Mouse (Mus musculus): ENCODE data around the gene Ankrd13b. TPM values are rescaled to one million over a fixed set of nuclear protein-coding genes. Genes with fewer than 3 reads are reported as not detected.
A peak's percentile ranks its signal among the peaks of the same experiment; 100 is the strongest.

Ankrd13b gene
- total and polyA plus RNA-seq, 3 experiments = 0.55 to 2.7 (median 1.7) TPM

- no peak overlapping the region for H3K27ac ChIP-seq (ENCODE audit: insufficient read depth, low read depth)
- peaks cover 0 to under 1% of the 10 kb centered on the region in 2 experiments for H3K36me3 ChIP-seq (replicated peaks in 1 of 2; ENCODE audit: control insufficient read depth in 1 of 2, insufficient read depth in 1 of 2, low read length in 1 of 2)
- H3K9ac ChIP-seq (ENCODE audit: insufficient read depth, low read depth) = no peak overlapping the region
- in situ Hi-C loops (cut with MboI; ENCODE audit: low pct_ligation_motif_present, low pct_unique_long_range_greater_than_20kb, low sequenced_read_pairs) = no loop called here
- peaks cover 22% of the 10 kb centered on the region for H3K79me2 ChIP-seq (replicated peaks; ENCODE audit: control insufficient read depth, extremely low read depth, insufficient read depth, poor library complexity, severe bottlenecking)
- dilution Hi-C loops (cut with MboI; ENCODE audit: extremely low pct_ligation_motif_present, extremely low pct_unique_long_range_greater_than_20kb, low sequenced_read_pairs) = no loop called here
- no peak overlapping the region for H3K4me3 ChIP-seq (replicated peaks in 1 of 3; ENCODE audit: low read depth in 2 of 3, low read length in 2 of 3, poor library complexity in 1 of 3)
- no peak overlapping the region for H3K4me2 ChIP-seq (ENCODE audit: insufficient read depth, low read depth, poor library complexity, severe bottlenecking)
- no peaks in the 10 kb centered on the region for H3K9me3 ChIP-seq (replicated peaks; ENCODE audit: low read length)
- peaks cover 14 to 42% of the 10 kb centered on the region in 2 experiments for H3K4me1 ChIP-seq (ENCODE audit: control insufficient read depth in 1 of 2, insufficient read depth in 2 of 2)
- H3K27me3 ChIP-seq (replicated peaks) = peaks cover 48% of the 10 kb centered on the region
- TF ChIP-seq ZC3H11A (IDR thresholded peaks at IDR 0.05; ENCODE audit: low read depth, low read length) (no peak), NRF1 (IDR thresholded peaks at IDR 0.05; ENCODE audit: low read depth, low read length) (no peak), NELFE (IDR thresholded peaks at IDR 0.05; ENCODE audit: low read depth, low read length) (no peak), MAX (IDR thresholded peaks at IDR 0.05; ENCODE audit: low read length) (no peak), MYC (IDR thresholded peaks at IDR 0.05; ENCODE audit: low read depth, low read length) (no peak), ZKSCAN1 (IDR thresholded peaks at IDR 0.05; ENCODE audit: borderline replicate concordance, low read depth, low read length) (no peak), JUN (IDR thresholded peaks at IDR 0.05; ENCODE audit: insufficient read depth, low read depth, low read length) (no peak), MAFK (IDR thresholded peaks at IDR 0.05; ENCODE audit: insufficient replicate concordance, low read length) (no peak), MAZ (IDR thresholded peaks at IDR 0.05; ENCODE audit: low read depth, low read length) (no peak), HCFC1 (IDR thresholded peaks at IDR 0.05; ENCODE audit: low read depth, low read length) (no peak), GABPA (IDR thresholded peaks at IDR 0.05; ENCODE audit: insufficient replicate concordance, low read depth, low read length) (no peak), USF2 (conservative IDR thresholded peaks at IDR 0.05; ENCODE audit: low read depth, low read length) (no peak), ZMIZ1 (IDR thresholded peaks at IDR 0.05; ENCODE audit: low read depth, low read length) (no peak), KAT2A (IDR thresholded peaks at IDR 0.05; ENCODE audit: insufficient replicate concordance, low read length) (no peak), ELF1 (IDR thresholded peaks at IDR 0.05; ENCODE audit: low read depth, low read length) (no peak), BHLHE40 (IDR thresholded peaks at IDR 0.05; ENCODE audit: low read depth, low read length) (no peak; the same call in 1 of the 2 replicates), RAD21 (IDR thresholded peaks at IDR 0.05; ENCODE audit: low read depth, low read length) (no peak), CHD2 (IDR thresholded peaks at IDR 0.05; ENCODE audit: low read length) (no peak), USF1 (IDR thresholded peaks at IDR 0.05; ENCODE audit: low read depth, low read length) (no peak)
- no peak for DNase-seq (ENCODE audit: extremely low read depth)
Observed at GRCm38 (mm10) chr11:77490451-77490850, 973 bp upstream of the Ankrd13b start.

DNA sequence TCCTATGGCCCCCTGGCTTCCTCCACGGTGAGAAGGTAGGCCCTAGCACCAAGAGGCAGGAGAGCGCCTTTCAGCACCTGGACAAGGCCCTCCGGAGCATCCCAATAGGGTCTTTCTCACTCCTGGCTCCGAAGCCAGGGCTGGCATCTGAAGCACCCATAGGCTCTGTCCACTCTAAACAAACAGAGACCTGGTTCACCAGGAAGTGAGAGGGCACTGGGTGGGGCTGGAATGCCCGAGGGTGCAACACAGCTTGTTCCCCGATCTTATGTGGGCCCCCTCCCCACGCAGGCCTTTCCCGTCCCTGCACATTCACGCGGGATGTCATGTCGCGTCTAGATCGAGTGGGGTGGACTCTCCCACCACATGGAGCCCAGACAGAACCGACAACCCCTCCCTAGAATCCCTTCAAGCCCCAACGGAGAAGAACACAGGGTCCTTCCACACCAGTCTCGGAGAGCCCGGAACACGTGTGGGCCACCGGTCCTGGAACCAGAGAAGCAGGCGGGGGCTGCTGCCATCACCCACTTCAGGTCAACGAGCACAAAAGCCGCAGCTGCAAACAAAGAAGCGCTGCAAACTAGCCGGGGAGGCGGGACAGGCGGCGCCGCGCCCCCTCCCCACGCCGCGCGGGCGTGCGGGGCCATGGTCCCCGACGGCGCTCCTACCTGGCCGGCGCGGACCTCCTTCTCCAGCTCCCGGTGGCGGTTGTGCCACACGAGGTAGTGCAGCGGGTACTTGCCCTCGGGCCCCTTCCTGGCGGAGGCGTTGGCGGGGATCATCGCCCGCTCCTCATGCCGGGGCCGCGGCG, 502 bp downstream of the Ankrd13b start:
- H3K36me3 ChIP-seq (replicated peaks in 1 of 2; ENCODE audit: control insufficient read depth in 1 of 2, insufficient read depth in 1 of 2, low read length in 1 of 2) = no peaks in the 10 kb centered on the region
- peak overlapping the region; percentile 15 to 62 (median 53) for H3K4me3 ChIP-seq (replicated peaks in 1 of 3; ENCODE audit: low read depth in 2 of 3, low read length in 2 of 3, poor library complexity in 1 of 3)
- H3K9ac ChIP-seq (ENCODE audit: insufficient read depth, low read depth) = peak overlapping the region; percentile 31
- peak overlapping the region; percentile 83 for H3K4me2 ChIP-seq (ENCODE audit: insufficient read depth, low read depth, poor library complexity, severe bottlenecking)
- TF ChIP-seq MAX (IDR thresholded peaks at IDR 0.05; ENCODE audit: low read length) (0 out of 2 replicates have a peak, but pooled peaks have one; percentile 24), IRF4 (IDR thresholded peaks at IDR 0.05; ENCODE audit: low read depth, low read length) (no peak)
- no peak overlapping the region for H3K27ac ChIP-seq (ENCODE audit: insufficient read depth, low read depth)
- dilution Hi-C loops (cut with MboI; ENCODE audit: extremely low pct_ligation_motif_present, extremely low pct_unique_long_range_greater_than_20kb, low sequenced_read_pairs) (no loop called here), in situ Hi-C loops (cut with MboI; ENCODE audit: low pct_ligation_motif_present, low pct_unique_long_range_greater_than_20kb, low sequenced_read_pairs) (no loop called here)
- DNase-seq (ENCODE audit: extremely low read depth) = no peak
- H3K27me3 ChIP-seq (replicated peaks) = peaks cover 48% of the 10 kb centered on the region
- peaks cover 7% of the 10 kb centered on the region for H3K79me2 ChIP-seq (replicated peaks; ENCODE audit: control insufficient read depth, extremely low read depth, insufficient read depth, poor library complexity, severe bottlenecking)
- H3K9me3 ChIP-seq (replicated peaks; ENCODE audit: low read length) = no peaks in the 10 kb centered on the region
- H3K4me1 ChIP-seq (ENCODE audit: control insufficient read depth in 1 of 2, insufficient read depth in 2 of 2) = peaks cover 6 to 29% of the 10 kb centered on the region in 2 experiments; a peak in 3 of 4 replicates
